Mouse (Mus musculus) gastrocnemius, postnatal 10 days (tissue): ENCODE results near the gene Dffa. TPM values are rescaled to one million over a fixed set of nuclear protein-coding genes. Genes with fewer than 3 reads are reported as not detected.
"Not testable (repeated sequence)": the region's sequence is repeated elsewhere in the genome, so short reads cannot be mapped to it uniquely, and the experiment has no call there.

Source experiments
- DNase-seq: peaks from one replicate; pipeline ENCODE4 v3.0.0; 2021; ENCODE audit warnings: mixed read lengths
- total RNA-seq, 2 experiments: library from RNA; stranded (reverse); gene quantifications; 2 replicates each; pipeline ENCODE4 v1.2.3; 2021

Dffa gene
- total RNA-seq, 2 experiments from 2014 or later, result 36.3 to 39.5 TPM

DNA sequence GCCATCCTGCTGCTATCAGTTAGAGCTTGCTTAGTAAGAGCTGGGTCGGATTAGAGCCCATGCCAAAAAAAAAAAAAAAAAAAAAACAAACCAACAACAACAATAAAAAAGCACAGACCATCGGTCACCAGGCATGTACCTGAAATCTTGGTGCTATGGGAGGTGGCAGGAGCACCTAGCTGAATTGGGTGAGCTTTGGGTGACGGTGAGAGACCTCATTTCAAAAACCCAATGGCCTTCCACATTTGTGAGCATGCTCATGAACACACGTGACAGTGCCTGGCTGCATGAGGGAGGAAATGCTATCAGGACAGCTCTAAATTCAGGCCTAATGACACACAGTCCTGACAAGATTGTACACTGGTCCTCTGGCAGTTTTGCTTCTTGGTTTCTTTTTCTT is 44.1 kb downstream of the Dffa start:
- DNase-seq, result no peak

DNA sequence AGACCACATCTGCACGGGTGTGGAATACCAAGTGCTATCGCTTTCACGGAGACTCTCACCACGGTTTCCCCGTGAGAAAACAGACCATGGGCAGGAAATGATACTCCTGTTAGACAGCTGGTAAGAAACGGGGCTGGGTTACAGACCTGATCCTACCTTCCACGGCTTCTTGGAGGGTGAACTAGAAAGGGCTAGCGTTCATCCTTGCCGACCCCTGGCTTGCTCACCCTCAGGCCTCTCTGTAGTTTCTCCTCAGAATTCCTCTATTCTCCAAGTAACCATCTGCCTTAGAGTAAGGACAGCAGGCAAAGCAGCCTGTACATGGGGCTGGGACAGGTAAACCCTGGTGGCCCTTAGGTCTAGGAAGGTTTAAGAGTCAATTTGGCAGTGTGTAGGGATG is 45.2 kb downstream of the Dffa start:
- DNase-seq, result no peak

DNA sequence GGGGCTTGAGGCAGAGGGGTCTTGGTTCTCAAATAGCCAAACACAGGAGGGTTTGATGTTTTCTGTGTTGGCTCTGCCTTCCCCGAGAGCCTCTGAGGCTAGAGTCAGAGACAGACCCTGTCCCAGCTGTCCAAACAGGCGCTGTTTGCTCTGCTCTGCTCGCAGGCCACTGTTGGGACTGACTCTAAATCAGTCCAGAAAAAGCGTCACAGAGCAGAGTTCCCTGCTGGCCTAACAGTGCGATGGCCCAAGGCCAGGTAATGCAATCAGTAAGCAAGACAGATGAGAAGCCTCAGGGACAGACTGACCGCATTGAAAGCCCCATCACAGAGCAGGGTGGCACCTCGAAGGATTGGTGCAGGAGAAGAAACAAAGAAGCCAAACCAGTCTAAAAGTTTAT is 45.7 kb downstream of the Dffa start:
- DNase-seq, result peak; percentile 41

DNA sequence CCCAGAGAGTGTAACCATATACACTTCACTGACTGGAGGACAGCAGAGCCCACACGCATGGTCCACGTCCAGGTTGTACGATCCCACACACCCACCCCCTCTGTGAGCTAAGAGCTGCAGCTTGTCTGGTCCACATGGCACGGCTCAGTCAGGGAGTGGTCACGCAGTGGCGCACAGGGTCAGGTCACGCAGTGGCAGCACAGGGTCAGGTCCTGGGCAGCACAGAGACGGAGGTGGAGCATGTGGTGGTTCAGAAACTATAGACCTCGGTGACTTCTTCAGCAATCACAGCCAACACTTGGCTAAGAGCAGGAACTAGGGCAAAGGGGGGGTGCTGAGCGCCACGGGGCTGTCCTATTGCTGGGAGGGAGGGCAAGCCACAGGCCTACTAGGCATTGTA is 46.3 kb downstream of the Dffa start:
- DNase-seq, result no peak

DNA sequence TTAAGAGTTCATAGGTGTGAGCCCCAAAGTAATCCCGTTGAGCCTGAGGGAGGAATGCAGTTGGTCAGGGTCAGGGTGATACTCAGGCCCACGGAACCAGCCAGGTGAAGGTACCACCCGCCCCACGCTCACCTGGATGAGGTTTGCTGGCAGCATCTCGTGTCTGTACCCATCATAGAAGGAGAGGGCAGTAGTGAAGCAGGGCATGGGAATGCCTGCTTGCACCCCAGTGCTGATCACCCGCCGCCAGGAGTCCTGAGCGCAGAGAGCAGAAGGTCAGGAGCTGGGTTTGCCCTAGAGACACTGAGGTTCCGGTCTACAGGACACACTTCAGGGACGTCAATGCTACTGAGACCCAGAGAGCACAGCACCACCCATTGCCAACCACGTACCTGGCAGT is 46.8 kb downstream of the Dffa start:
- no peak for DNase-seq

DNA sequence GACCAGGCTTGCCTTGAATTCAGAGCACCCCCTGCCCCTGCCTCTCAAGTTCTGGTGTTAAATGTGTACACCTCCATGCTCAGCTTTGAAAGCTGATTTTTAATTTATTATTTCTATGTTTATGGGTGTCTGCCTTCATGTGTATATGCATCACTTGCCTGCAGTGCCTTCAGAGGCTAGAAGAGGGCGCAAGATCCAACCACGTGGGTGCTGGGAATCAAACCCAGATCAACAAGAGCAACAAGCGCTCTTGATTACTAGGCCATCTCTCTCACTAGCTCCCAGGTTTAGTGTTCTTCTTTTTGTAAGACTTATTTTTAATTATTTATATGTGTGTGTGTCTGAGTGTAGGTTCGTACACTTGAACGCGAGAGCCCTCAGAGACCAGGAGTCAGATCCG is 50.9 kb downstream of the Dffa start:
- no peak for DNase-seq

DNA sequence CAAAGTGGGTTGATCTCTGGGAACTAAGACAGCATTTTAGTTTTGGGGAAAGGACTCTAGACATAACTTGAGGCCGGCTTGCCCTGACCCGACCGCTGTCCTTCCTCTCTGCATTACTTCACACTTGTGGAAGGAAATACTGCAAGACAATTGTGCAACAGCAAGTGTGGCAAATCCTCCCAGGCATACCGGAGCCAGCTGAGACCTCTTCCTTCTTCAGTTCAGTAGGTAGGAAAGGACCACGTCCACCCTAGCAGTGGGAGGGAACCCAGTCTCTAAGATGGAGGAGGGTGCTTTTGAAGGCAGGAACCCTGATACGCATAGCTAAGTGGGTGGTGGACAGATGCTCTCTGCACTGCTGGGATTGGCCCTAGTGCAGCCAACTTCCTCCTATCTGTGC is 51.8 kb downstream of the Dffa start:
- DNase-seq, result no peak

DNA sequence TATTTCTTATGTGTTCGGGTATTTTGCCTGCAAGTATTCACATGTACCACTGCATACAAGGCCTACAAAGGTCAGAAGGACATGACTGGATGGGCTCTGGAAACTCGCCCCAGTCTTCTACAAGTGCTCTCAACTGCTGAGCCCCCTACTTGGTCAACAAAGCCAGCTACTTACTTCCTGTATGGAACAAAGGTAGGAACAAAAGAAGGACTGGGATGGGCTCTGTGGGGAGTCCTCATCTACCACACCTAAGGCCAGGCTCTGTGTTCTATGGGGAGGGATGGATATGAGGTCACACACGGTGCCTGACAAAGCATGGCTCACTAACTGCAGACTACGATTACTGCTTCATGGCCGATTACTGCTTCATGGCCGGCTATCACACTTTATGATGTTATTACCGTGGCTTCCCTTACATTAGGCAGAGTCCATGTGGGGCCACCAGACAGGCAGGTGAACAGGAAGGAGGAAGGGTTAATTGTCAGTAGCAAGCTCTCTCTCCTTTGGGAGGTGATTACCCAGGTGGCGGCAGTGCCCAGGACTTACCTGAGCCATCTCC is 53.5 kb downstream of the Dffa start:
- DNase-seq, result no peak

DNA sequence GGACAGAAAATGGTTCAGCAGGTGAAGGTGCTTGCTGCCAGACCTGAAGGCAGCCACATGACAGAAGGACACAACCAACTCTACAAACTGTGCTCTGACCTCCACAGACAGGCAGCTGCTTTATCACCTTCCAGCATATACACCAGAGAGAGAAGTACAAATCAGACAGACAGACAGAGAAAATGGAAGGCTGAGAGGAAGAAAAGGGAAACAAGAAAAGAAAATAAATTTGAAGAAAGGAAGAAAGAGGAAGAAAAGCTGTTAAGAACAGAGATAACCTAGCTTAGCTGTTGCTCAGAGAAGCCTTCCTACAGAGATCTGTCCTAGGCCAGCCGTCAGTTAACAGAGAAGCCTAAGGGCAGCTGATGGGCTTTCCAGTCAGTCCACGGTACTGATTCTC is 55.3 kb downstream of the Dffa start:
- no peak for DNase-seq

DNA sequence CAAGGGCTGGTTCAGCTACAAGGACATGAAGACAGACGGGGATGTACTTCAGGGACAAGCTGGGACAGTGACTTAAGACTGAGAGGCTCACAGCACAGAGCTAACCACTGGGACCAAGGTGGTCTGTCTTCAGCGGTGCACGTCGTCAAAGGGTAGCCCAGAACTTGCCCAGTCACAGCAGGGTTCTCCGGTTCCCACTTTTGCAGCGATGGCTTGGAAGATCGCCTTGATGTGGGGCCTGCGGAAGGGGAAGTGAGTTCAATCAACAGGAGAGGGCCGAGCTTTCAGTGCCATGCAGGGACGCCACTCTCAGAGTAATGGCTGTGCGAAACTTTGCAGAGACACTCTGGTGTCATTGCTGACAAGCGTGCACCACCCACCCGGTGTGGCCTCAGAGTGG is 55.9 kb downstream of the Dffa start:
- no peak for DNase-seq

DNA sequence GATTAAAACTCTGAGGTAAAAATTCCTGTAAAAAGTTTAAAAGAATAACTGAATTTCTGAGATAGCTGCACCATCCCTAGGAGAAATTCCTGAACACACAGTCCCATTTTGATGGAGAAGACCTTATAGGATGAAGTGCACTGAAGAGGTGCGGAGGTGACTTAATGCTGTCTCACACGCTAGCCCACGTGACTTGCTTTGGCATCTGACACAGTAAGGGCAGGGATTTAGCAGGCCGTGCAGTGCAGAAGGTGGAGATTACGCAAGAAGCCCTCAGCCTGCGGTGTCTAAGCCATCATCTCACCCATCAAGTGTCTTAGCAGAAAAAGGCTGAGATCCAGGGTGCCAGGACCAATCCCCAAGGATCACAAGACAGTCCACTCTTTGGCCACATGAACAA is 57.2 kb downstream of the Dffa start:
- no peak for DNase-seq

DNA sequence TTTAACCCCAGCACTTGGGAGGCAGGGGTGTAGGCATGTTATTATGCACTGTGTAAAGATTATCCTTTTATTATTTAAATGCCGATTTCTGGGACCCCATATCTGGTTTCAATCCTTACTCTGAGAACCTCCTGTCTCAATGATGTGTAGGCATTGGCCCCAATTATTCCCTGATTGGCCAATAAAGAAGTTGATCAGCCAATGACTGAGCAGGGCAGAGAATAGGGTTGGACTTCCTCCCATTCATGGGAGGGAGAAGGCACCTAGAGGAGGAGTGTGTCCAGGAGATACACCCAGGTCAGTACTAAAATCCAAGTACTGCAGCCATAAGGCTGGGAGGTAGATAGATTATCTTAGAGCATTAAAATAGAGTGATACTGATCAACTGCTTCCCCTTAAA is 59.2 kb downstream of the Dffa start:
- DNase-seq, result no peak

DNA sequence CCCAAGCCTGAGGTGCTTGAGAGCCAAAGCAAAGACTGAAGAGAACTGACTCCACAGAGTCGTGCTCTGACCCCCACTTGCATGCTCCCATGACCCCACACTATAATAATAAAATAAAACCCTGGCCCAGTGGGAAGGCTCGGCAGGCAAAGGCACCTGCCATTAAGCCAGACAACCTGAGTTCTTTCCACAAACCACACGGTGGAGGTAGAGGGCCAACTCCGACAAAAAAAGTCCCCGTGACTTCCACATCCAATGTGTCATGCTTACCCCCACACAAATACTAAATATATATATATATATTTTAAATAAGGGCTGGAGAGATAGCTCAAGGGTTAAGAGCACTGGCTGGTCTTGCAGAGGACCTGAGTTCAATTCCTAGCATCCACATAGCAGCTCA is 60.2 kb downstream of the Dffa start:
- no peak for DNase-seq

DNA sequence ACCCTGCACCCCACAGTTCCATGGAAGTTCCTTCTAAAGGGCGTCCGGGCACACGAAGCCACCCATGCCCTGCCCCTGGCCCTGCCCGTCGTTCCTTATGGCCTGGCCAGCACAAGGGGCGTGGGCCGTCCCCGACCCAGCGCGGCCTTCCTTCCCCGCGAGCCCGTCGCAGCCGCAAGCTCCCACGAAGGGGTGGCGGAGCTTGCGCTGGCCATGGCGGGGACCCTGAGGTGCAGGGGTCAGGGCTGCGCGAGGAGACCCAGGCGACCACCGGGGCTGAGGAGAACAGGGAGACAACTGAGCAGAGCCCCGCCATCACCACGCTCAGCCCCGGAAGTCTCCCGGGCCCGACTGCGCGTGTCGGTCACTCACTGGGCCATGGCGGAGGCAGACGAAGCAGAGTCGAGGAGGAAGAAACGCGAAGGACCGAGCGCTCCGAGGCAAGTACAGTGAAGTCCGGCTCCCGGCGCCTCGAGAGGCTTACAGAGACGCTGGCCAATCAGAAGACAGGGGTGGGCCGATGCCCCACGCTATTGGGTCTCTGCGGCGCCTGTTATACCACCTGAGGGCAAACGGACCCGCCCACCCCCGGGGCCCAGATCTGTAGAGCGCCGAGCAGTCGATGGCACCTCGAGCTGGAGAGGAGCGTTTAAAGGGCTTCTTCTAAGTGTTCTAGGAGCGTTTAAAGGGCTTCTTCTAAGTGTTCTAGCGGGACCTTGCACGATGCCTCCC is 62.4 kb downstream of the Dffa start, which contains the start of gene Pgd:
TSS of gene Pgd (minus strand) at position 557 of the 732 bp plus-strand sequence.
- peak; percentile 94 for DNase-seq

DNA sequence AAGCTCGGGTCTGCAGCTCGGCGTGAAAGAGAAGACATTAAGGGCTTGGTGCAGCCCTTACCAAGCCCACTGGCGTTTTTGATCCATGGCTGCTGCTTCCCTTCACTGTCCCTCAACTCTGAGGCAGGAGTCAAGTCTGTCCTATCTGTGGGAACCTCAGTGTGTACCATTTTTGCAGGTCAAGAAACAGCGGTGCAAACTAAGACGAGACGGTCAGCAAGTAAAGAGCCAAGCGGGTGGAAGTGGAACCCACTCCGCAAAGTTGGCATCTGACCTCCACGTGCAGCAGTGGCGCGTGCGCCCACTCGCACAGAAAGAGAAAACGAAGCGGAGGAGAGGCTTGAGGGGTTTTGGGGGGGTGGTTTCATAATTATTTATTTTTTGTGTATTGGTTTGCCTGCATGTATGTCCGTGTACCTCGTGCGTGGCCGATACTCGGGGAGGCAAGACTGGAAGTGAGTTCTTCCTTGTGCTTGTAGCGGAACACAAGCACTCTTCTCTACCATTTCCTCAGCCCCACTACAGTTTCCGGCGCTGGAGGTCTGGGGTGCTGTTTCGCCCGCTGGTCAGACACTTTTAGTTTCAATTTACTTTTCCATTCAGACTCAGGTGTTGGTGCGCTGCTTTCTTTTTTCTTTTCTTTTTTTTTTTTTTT is 63.1 kb downstream of the Dffa start:
- DNase-seq, result no peak

DNA sequence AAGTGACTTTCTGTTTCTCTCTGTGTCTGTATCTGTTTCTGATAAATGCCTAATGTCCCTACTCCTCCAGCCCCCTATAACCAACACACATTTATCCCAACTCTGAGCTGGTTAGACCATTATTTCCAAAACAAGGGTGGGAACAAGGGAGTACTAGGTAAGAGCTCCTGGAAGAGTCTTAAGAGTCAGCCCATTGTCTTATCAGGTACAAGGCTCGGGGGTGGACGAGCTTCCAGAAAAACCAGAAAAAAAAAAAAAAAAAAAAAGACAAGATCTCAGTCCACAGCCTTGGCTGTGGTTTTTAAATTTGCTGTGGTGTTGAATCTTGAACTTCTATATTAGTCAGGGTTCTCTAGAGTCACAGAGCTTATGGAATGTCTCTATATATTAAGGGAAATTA is 64.1 kb downstream of the Dffa start:
- DNase-seq, result no peak

DNA sequence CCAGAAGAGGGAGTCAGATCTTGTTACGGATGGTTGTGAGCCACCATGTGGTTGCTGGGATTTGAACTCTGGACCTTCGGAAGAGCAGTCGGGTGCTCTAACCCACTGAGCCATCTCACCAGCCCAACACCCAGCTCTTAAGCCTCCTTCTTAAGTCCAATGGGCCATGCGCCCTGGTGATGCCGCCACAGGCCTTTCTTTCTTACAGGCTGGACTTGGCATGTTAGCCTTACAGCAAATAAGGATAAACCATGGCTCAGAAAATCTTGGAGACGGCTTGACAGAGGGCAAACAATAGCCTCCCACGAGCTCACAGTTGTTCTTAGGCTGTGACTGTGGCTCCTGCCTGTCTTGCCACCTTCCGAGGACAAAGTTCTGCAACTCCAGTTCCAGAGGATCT is 66.0 kb downstream of the Dffa start:
- DNase-seq, result not testable (repeated sequence)

Other genes starting within 250 kb of the Dffa start
- 10 to 100 TPM; 23.2 to 26.5 TPM for gene Pex14, start 4.3 kb upstream of the Dffa start, total RNA-seq
- gene Cort, start 22.6 kb downstream of the Dffa start, total RNA-seq, result under 1 TPM; 0.63 to 0.97 TPM
- 10 to 100 TPM in 1 of 2 experiments, 1 to 10 TPM in 1; 8.8 to 10.7 TPM for gene Cenps, start 33.5 kb downstream of the Dffa start, total RNA-seq
- gene Pgd, start 62.6 kb downstream of the Dffa start, total RNA-seq, result 10 to 100 TPM; 27.1 to 31.3 TPM
- gene Kif1b, start 203.5 kb downstream of the Dffa start, total RNA-seq, result 100 to 1,000 TPM; 245 to 257 TPM